Mouse (Mus musculus) left cerebral cortex, postnatal 36 days (tissue): ENCODE results near the gene Atxn1. TPM values are rescaled to one million over a fixed set of nuclear protein-coding genes. Genes with fewer than 3 reads are reported as not detected.
A peak's percentile ranks its signal among the peaks of the same experiment; 100 is the strongest.

Source experiments
- DNase-seq, 2 experiments: peaks; one replicate each; pipeline ENCODE4 v3.0.0; 2021 to 2022; ENCODE audit warnings: low spot score in 2 of 2, mixed read lengths in 1 of 2
- intact Hi-C: fragments of 180-260 bp; cut with DNase I; formaldehyde crosslinking; loops from one replicate; pipeline ENCODE4 v1.15.1; 2025
- total RNA-seq, 2 experiments: library from RNA; stranded (reverse); gene quantifications; 2 replicates each; pipeline ENCODE4 v1.2.3; 2021

Atxn1 gene
- total RNA-seq, 2 experiments from 2014 or later = 156 to 184 TPM

GRCm38 (mm10) chr13:45630518-45631290, 334.1 kb downstream of the Atxn1 start:
- intact Hi-C loops = loop anchor here (5.0 kb wide), 1 partner anchor 53 kb away; no protein-coding TSS in a partner anchor

GRCm38 (mm10) chr13:45629750-45630149, 335.1 kb downstream of the Atxn1 start:
- intact Hi-C loops = loop anchor here (5.0 kb wide), 1 partner anchor 52 kb away; no protein-coding TSS in a partner anchor
- DNase-seq = no peak

More at GRCm38 (mm10) chr13:45630518-45631290, 334.1 kb downstream of the Atxn1 start:
- no peak for DNase-seq

GRCm38 (mm10) chr13:45628341-45628740, 336.5 kb downstream of the Atxn1 start:
- DNase-seq = no peak
- intact Hi-C loops = no loop called here

- intact Hi-C loops = no loop called here
- DNase-seq = no peak
Measured at GRCm38 (mm10) chr13:45627206-45627751, 337.5 kb downstream of the Atxn1 start.

- no peak for DNase-seq
- intact Hi-C loops = no loop called here
Measured at GRCm38 (mm10) chr13:45625740-45626139, 339.1 kb downstream of the Atxn1 start.

- DNase-seq = no peak
- intact Hi-C loops = no loop called here
Measured at GRCm38 (mm10) chr13:45623846-45624245, 341.0 kb downstream of the Atxn1 start.

GRCm38 (mm10) chr13:45622871-45623546, 341.8 kb downstream of the Atxn1 start:
- intact Hi-C loops = no loop called here
- no peak for DNase-seq

- intact Hi-C loops = no loop called here
- DNase-seq = no peak
Measured at GRCm38 (mm10) chr13:45620687-45621086, 344.1 kb downstream of the Atxn1 start.

GRCm38 (mm10) chr13:45620281-45620680, 344.5 kb downstream of the Atxn1 start:
- intact Hi-C loops = no loop called here
- DNase-seq = no peak

- DNase-seq = no peak
Measured at GRCm38 (mm10) chr13:45617988-45618387, 346.8 kb downstream of the Atxn1 start.

GRCm38 (mm10) chr13:45614762-45615161, 350.0 kb downstream of the Atxn1 start:
- intact Hi-C loops = loop anchor here (10.0 kb wide), 1 partner anchor 350 kb away; the partner anchor contains the start of gene Atxn1
- DNase-seq = peak; percentile 59 to 73

More at GRCm38 (mm10) chr13:45617988-45618387, 346.8 kb downstream of the Atxn1 start:
- intact Hi-C loops = loop anchor here (10.0 kb wide), 1 partner anchor 347 kb away; the partner anchor contains the start of gene Atxn1

GRCm38 (mm10) chr13:45613346-45613745, 351.5 kb downstream of the Atxn1 start:
- intact Hi-C loops = loop anchor here (10.0 kb wide), 1 partner anchor 351 kb away; the partner anchor contains the start of gene Atxn1
- DNase-seq = peak in 1 of 2 experiments; percentile 46

GRCm38 (mm10) chr13:45611554-45611953, 353.3 kb downstream of the Atxn1 start:
- intact Hi-C loops = loop anchor here (10.0 kb wide), 1 partner anchor 353 kb away; the partner anchor contains the start of gene Atxn1
- no peak for DNase-seq

- no peak for DNase-seq
- intact Hi-C loops = no loop called here
Measured at GRCm38 (mm10) chr13:45609461-45609860, 355.3 kb downstream of the Atxn1 start.

GRCm38 (mm10) chr13:45608593-45608992, 356.2 kb downstream of the Atxn1 start:
- no peak for DNase-seq
- intact Hi-C loops = no loop called here

GRCm38 (mm10) chr13:45607946-45608345, 356.9 kb downstream of the Atxn1 start:
- intact Hi-C loops = no loop called here
- no peak for DNase-seq

GRCm38 (mm10) chr13:45603636-45604035, 361.2 kb downstream of the Atxn1 start:
- DNase-seq = no peak
- intact Hi-C loops = no loop called here

GRCm38 (mm10) chr13:45600443-45600842, 364.4 kb downstream of the Atxn1 start:
- intact Hi-C loops = no loop called here
- DNase-seq = no peak

- DNase-seq = no peak
Measured at GRCm38 (mm10) chr13:45599831-45600230, 365.0 kb downstream of the Atxn1 start.

GRCm38 (mm10) chr13:45595416-45595815, 369.4 kb downstream of the Atxn1 start:
- intact Hi-C loops = no loop called here

More at GRCm38 (mm10) chr13:45599831-45600230, 365.0 kb downstream of the Atxn1 start:
- intact Hi-C loops = no loop called here

More at GRCm38 (mm10) chr13:45595416-45595815, 369.4 kb downstream of the Atxn1 start:
- no peak for DNase-seq
